Mouse (Mus musculus): ENCODE measurements around the gene Olfr603.
"Not testable (repeated sequence)": the region's sequence is repeated elsewhere in the genome, so short reads cannot be mapped to it uniquely, and the experiment has no call there.

Gene Olfr603

GRCm38 (mm10) chr7:103386077-103386476 lies at the start of gene Olfr603:
Gene Olfr603, minus strand, starts transcription at chr7:103386177.
- DNase-seq (ENCODE audit: low spot score): no peak

GRCm38 (mm10) chr7:103414772-103415171 lies 28.8 kb upstream of the Olfr603 start, which contains the start of gene Usp17lc:
Gene Usp17lc, plus strand, starts transcription at chr7:103415072.
- not testable (repeated sequence) for DNase-seq (ENCODE audit: low spot score)

GRCm38 (mm10) chr7:103406521-103407055 lies 20.6 kb upstream of the Olfr603 start:
- not testable (repeated sequence) for DNase-seq (ENCODE audit: low spot score)

GRCm38 (mm10) chr7:103398981-103399380 lies 13.0 kb upstream of the Olfr603 start:
- DNase-seq (ENCODE audit: low spot score): no peak

GRCm38 (mm10) chr7:103397758-103398157 lies 11.8 kb upstream of the Olfr603 start:
- no peak for DNase-seq (ENCODE audit: low spot score)

GRCm38 (mm10) chr7:103362555-103362954 lies 23.4 kb downstream of the Olfr603 start, which contains the start of gene Olfr601:
Gene Olfr601, minus strand, starts transcription at chr7:103362655.
- DNase-seq (ENCODE audit: low spot score): no peak

- no peak for DNase-seq (ENCODE audit: low spot score)
These were observed 36.4 kb downstream of the Olfr603 start, which contains the start of gene Olfr600 for GRCm38 (mm10) chr7:103349569-103349968. Gene Olfr600, minus strand, starts transcription at chr7:103349669.

- DNase-seq (ENCODE audit: low spot score): no peak
These were observed 50.4 kb downstream of the Olfr603 start, which contains the start of gene Olfr599 for GRCm38 (mm10) chr7:103335617-103336016. Gene Olfr599, plus strand, starts transcription at chr7:103335917.

All from urinary bladder, postnatal 14 days (tissue).